In the genomic region with DNA sequence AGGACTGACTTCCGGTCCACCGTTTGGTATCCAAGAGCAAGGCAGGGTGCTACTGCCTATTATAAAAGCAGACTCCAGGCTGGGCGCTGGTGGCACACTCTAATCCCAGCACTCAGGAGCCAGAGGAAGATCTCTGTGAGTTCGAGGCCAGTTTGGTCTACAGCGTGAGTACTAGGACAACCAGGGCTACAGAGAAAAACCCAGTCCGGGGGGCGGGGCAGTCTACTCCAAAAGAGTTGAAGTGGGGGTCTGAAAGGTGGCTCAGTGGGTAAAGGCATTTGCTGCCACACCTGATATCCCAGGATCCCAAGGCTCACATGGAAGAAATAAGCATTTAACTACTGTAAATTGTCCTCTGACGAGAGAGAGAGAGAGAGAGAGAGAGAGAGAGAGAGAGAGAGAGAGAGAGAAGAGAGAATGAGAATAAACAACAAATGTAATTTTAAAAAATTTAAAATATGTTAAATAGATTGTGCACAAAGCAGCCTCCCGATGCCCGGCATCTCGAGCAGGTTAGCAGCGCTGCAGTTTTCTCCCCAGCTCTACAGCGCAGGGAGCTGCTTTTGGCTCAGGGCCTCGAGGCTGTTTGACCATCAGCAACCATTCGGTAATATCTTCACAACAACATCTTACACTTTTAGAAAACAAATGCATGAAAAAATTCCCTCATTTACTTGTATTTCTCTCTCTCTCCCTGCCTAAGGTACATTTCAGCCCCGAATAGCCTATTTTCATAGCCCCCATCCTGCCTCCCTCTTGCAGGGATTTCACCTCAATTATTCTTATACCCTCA, we compare ENCODE assay signal across 8 mouse cellular contexts. TPM values are rescaled to one million over a fixed set of nuclear protein-coding genes. Genes with fewer than 3 reads are reported as not detected.
DNase-seq lines count a peak whose midpoint lies in the region; ATAC-seq lines count a peak whose summit lies in the region.

No protein-coding gene starts in this region.

- ATAC-seq in heart, embryonic 15.5 days (replicated peaks; ENCODE audit: insufficient number of reproducible peaks, insufficient read depth, low FRiP score, low read depth) = no peak
- ATAC-seq in hindbrain, embryonic 14.5 days (ENCODE audit: low FRiP score) = no peak
- ATAC-seq in midbrain, embryonic 15.5 days (replicated peaks) = no peak
- no peak for ATAC-seq in CD4-positive, CD25-positive, alpha-beta regulatory T cell, adult 4 months

- H3K36me3 ChIP-seq in heart, embryonic 15.5 days = no peaks in the 10 kb centered on the region
- no peaks in the 10 kb centered on the region for H3K36me3 ChIP-seq in hindbrain, embryonic 14.5 days (replicated peaks; ENCODE audit: control insufficient read depth, insufficient read depth)
- H3K36me3 ChIP-seq in midbrain, embryonic 15.5 days (replicated peaks) = no peaks in the 10 kb centered on the region

- H3K4me2 ChIP-seq in heart, embryonic 15.5 days = peak overlapping the region; percentile 95
- H3K4me2 ChIP-seq in hindbrain, embryonic 14.5 days (replicated peaks) = peak overlapping the region; percentile 77
- peak overlapping the region; percentile 86 for H3K4me2 ChIP-seq in midbrain, embryonic 15.5 days

- H3K4me3 ChIP-seq in heart, embryonic 15.5 days = peak overlapping the region; percentile 57
- H3K4me3 ChIP-seq in hindbrain, embryonic 14.5 days (replicated peaks; ENCODE audit: low read length) = peak overlapping the region; percentile 37
- peak overlapping the region; percentile 47 for H3K4me3 ChIP-seq in midbrain, embryonic 15.5 days

- H3K27me3 ChIP-seq in heart, embryonic 15.5 days = peaks cover 89% of the 10 kb centered on the region
- peaks cover 50% of the 10 kb centered on the region for H3K27me3 ChIP-seq in hindbrain, embryonic 14.5 days (ENCODE audit: control insufficient read depth, insufficient read depth, low read length)
- peaks cover 53% of the 10 kb centered on the region for H3K27me3 ChIP-seq in midbrain, embryonic 15.5 days (replicated peaks)

- H3K9me3 ChIP-seq in heart, embryonic 15.5 days (replicated peaks) = no peaks in the 10 kb centered on the region
- H3K9me3 ChIP-seq in hindbrain, embryonic 14.5 days (ENCODE audit: control insufficient read depth, low read length) = no peaks in the 10 kb centered on the region
- H3K9me3 ChIP-seq in midbrain, embryonic 15.5 days = no peaks in the 10 kb centered on the region

- no peak overlapping the region for H3K9ac ChIP-seq in heart, embryonic 15.5 days
- H3K9ac ChIP-seq in hindbrain, embryonic 14.5 days = peak overlapping the region; percentile 54
- H3K9ac ChIP-seq in midbrain, embryonic 15.5 days = peak overlapping the region; percentile 41; the same call in 1 of the 2 replicates

- WGBS in heart, embryonic 15.5 days = 15% methylated on average over 16 of the region's 16 CpGs
- WGBS in hindbrain, embryonic 14.5 days = 15% methylated on average over 16 of the region's 16 CpGs
- 13% methylated on average over 16 of the region's 16 CpGs for WGBS in midbrain, embryonic 15.5 days

- intact Hi-C loops in heart, postnatal 36 days (cut with DNase I) = no loop called here

- no peak for DNase-seq in heart, postnatal 36 days
- DNase-seq in cerebellum, postnatal 25 days = peak; percentile 52 to 66
- DNase-seq in hindbrain, embryonic 14.5 days (ENCODE audit: low spot score) = no peak
- no peak for DNase-seq in thymus, postnatal 36 days
- DNase-seq in left cerebral cortex, adult 11 months (ENCODE audit: low spot score) = no peak

- H3K27ac ChIP-seq in heart, embryonic 15.5 days = no peak overlapping the region
- no peak overlapping the region for H3K27ac ChIP-seq in hindbrain, embryonic 14.5 days
- H3K27ac ChIP-seq in midbrain, embryonic 15.5 days = no peak overlapping the region

- peaks cover 20% of the 10 kb centered on the region for H3K4me1 ChIP-seq in heart, embryonic 15.5 days (replicated peaks)
- H3K4me1 ChIP-seq in hindbrain, embryonic 14.5 days (replicated peaks; ENCODE audit: control insufficient read depth, insufficient read depth, low read length) = 0 out of 2 replicates have a peak, but pooled peaks cover 3% of the 10 kb centered on the region
- peaks cover 18% of the 10 kb centered on the region for H3K4me1 ChIP-seq in midbrain, embryonic 15.5 days

RNA-seq across cellular contexts. Expression of gene Syt2, which starts 0.9 kb away (rescaled TPM):
- 0.23 and 0.34 TPM in 2 replicates for polyA plus RNA-seq in heart, embryonic 15.5 days (2015; fragmentation: Nextera tagmentation; extraction: Ambion mirVana)
- total RNA-seq in heart, postnatal 36 days (2021) = not detected
- polyA plus RNA-seq in hindbrain, embryonic 14.5 days (2014; fragmentation: Nextera tagmentation; extraction: Ambion mirVana) = 10.1 and 10.5 TPM in 2 replicates
- 3.0 and 3.2 TPM in 2 replicates for polyA plus RNA-seq in midbrain, embryonic 15.5 days (2015; fragmentation: Nextera tagmentation; extraction: Ambion mirVana)
- polyA plus RNA-seq in CD4-positive, CD25-positive, alpha-beta regulatory T cell, adult 4 months (2017; shearing (Covaris generic)) = under 1 TPM; 0.13 to 0.33 TPM

Comparison
In these comparisons a context has a peak if more than half of its experiments do, and no peak if none do; other contexts are left out.
1. DNase-seq: peak in cerebellum, postnatal 25 days (2 of 2); none in heart, postnatal 36 days (0 of 2), hindbrain, embryonic 14.5 days (single experiment), thymus, postnatal 36 days (0 of 2) and left cerebral cortex, adult 11 months (single experiment).
2. Peak in every context shown above with its lines, with median percentiles within 50 percentile points of each other: H3K4me2 ChIP-seq and H3K4me3 ChIP-seq.